Mouse (Mus musculus) thymus, adult 2 months (tissue): ENCODE measurements around the gene Glis3. TPM values are rescaled to one million over a fixed set of nuclear protein-coding genes. Genes with fewer than 3 reads are reported as not detected.

Experiments
- DNase-seq: peaks from one replicate; pipeline ENCODE4 v3.0.0; 2021
- H3K27ac ChIP-seq: fragments of 200-500 bp; 2 replicates; pipeline ENCODE4 v1.5.1; 2012; ENCODE audit warnings: low read length, control low read depth; ENCODE audit not compliant: control insufficient read depth, insufficient read depth
- H3K27me3 ChIP-seq: fragments of 200-500 bp; 2 replicates; pipeline ENCODE4 v1.6.1; 2012; ENCODE audit warnings: mild to moderate bottlenecking, low read length, moderate library complexity, mixed read lengths; ENCODE audit not compliant: control insufficient read depth, insufficient read depth
- H3K36me3 ChIP-seq: fragments of 200-500 bp; 2 replicates; pipeline ENCODE4 v1.6.1; 2012; ENCODE audit warnings: mild to moderate bottlenecking, low read length, moderate library complexity; ENCODE audit not compliant: control insufficient read depth, insufficient read depth
- H3K4me1 ChIP-seq: fragments of 200-500 bp; replicated peaks from 2 replicates; pipeline ENCODE4 v1.6.1; 2012; ENCODE audit warnings: low read length; ENCODE audit not compliant: control insufficient read depth, insufficient read depth
- H3K4me3 ChIP-seq: fragments of 200-500 bp; 2 replicates; pipeline ENCODE4 v1.5.1; 2012; ENCODE audit warnings: mild to moderate bottlenecking, low read length, control low read depth, moderate library complexity; ENCODE audit not compliant: control insufficient read depth, insufficient read depth
- CTCF ChIP-seq: fragments of 200-500 bp; IDR thresholded peaks from 2 replicates; pipeline ENCODE4 v1.5.1; 2012; ENCODE audit warnings: mild to moderate bottlenecking, control low read depth, low read length, moderate library complexity, borderline replicate concordance; ENCODE audit not compliant: control insufficient read depth, poor library complexity, insufficient read depth; ENCODE audit errors: extremely low read depth
- POLR2A ChIP-seq: fragments of 200-500 bp; IDR thresholded peaks from 2 replicates; pipeline ENCODE4 v1.6.1; 2012; ENCODE audit warnings: mild to moderate bottlenecking, low read length, control low read depth, moderate library complexity; ENCODE audit not compliant: control insufficient read depth, poor library complexity, insufficient read depth; ENCODE audit errors: extremely low read depth
- WGBS: fragments of 180-500 bp; shearing (Covaris S2); methylation state at CpG from one replicate; pipeline ENCODE4 v1.1.7; 2018; 5-methylcytosine and 5-hydroxymethylcytosine counted together
- polyA plus RNA-seq: library from polyadenylated mRNA; depleted of rRNA; stranded (reverse); fragments of >200 nt; gene quantifications from 2 replicates; pipeline ENCODE4 v1.2.3, GENCODE M21; 2012

The Glis3 gene
- polyA plus RNA-seq, 1 experiment = 1.8 TPM

DNA sequence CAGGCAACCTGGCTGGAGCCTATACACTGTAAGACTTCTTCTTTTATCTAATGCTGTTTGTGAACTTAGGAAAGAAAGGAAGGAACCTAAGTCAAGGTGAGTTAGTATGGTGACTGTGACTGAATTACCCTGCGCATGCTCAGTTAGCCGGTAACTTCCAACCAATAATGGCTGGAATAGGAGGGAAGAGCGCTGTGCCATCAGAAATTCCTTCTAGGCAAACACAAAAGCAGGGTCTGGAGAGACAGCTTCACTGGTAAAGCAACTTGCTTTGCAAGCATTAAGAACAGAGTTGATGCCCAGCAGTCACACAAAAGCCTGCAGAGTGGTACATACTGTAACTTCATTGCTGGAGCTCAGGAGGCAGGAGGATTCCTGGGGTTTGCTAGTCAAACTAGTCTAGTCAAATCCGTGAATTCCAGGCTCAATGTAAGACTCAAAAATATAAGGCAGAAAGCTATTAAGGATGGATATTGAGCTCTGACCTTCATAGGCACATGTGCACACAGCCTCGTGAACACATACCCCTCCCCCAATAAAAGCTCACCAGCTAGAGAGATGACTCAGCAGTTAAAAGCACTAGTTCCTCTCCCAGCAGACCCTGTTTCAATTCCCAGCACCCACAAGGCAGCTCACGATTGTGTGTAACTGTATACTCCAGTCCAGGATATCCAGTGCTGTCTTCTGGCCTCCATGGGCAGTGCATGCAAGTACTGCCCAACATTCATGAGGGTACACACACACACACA is 124.5 kb downstream of the Glis3 start:
- 90% methylated on average over 6 of the region's 6 CpGs for WGBS
- Histone ChIP-seq H3K4me1 (no peaks in the 10 kb centered on the region), H3K27me3 (no peaks in the 10 kb centered on the region), H3K27ac (no peak overlapping the region), H3K36me3 (no peaks in the 10 kb centered on the region), H3K4me3 (no peak overlapping the region)
- no peak for TF ChIP-seq POLR2A
- TF ChIP-seq CTCF = no peak
- no peak for DNase-seq

DNA sequence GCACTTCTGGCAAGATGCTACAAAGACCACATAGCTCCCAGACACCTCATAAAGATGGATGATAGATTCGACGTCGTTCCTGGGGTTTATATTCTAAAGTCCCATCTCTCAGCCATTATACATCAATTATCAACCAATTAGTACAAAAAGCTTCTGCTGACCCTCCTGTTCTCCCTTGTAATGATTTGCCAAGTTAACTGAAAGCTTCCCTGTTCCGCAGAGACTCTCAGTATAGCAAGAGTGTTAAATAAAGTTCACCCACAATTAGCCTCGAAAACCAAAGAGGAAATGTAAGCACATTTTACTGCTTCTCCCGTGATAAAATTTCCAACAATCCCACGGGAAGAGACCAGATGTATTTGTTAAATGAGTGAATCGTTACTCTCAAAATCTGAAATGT is 129.3 kb downstream of the Glis3 start:
- H3K27ac ChIP-seq = no peak overlapping the region
- H3K27me3 ChIP-seq = no peaks in the 10 kb centered on the region
- H3K4me3 ChIP-seq = no peak overlapping the region
- no peaks in the 10 kb centered on the region for H3K4me1 ChIP-seq
- 82% methylated on average over 8 of the region's 8 CpGs for WGBS
- no peak for TF ChIP-seq CTCF
- DNase-seq = no peak
- no peaks in the 10 kb centered on the region for H3K36me3 ChIP-seq

DNA sequence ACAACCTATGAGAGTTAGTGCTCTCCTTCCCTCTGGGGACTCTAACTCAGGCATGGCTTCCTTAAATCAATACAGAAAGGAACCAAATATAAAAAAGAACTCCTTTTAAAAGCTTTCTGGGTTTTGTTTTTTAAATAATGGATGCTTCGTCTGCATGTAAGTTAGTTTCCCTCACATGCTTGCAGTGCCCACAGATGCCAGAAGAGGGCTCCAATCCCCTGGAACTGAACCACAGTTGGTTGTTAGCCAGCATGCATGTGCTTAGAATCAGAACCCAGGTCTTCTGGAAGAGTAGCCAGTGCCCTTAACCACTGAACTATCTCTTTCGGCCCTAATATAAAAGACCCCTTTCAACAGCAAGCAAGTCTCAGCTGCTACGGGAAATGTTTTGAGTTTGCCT is 132.9 kb downstream of the Glis3 start:
- WGBS = 96% methylated on average over 3 of the region's 3 CpGs

DNA sequence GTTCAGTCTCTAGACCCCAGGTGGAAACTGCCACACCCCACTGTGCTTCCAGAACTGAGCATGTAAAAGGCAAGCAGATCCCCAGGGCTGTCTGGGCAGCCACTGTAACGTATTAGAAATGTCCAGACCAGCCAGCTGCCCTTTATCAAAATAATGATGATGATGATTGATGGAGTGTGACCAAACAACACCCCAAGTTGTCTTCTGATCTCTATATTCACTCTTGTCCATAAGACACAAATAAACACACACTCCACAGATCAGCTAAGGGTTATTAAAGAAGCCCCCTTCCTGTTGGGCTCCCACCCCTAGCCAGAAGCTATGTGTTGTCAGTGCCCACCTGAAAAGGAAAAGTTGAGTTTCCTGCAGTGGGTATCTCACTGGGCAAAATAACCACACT is 134.4 kb downstream of the Glis3 start:
- no peak for DNase-seq
- H3K27me3 ChIP-seq = no peaks in the 10 kb centered on the region
- TF ChIP-seq CTCF = no peak
- no peak for TF ChIP-seq POLR2A
- no peaks in the 10 kb centered on the region for H3K36me3 ChIP-seq
- 56% methylated on average over 1 of the region's 1 CpGs for WGBS
- H3K4me1 ChIP-seq = no peaks in the 10 kb centered on the region
- H3K4me3 ChIP-seq = no peak overlapping the region
- H3K27ac ChIP-seq = no peak overlapping the region

More for the DNA sequence above, 132.9 kb downstream of the Glis3 start:
- Histone ChIP-seq H3K27me3 (no peaks in the 10 kb centered on the region), H3K4me1 (no peaks in the 10 kb centered on the region), H3K4me3 (no peak overlapping the region), H3K36me3 (no peaks in the 10 kb centered on the region), H3K27ac (no peak overlapping the region)
- peak; percentile 27 for DNase-seq
- TF ChIP-seq CTCF = no peak
- TF ChIP-seq POLR2A = no peak

DNA sequence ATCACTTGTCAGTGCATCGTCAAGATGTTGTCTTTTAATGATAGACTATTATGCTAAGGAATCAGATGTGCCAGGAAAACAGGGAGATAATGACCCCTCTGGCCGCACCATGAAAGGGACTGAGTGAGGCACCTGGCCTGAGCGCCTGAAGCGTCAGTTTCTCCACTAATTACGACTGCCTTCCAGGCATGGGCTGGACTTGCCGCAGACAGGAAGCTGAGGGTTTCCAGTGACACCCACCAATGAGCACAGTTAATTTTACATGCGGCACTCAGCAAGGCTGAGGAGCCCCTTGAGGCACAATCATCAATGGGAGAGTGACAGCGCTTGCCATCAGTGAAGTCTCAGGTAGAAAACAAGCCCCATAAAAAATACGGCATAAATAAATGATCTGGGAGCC is 141.1 kb downstream of the Glis3 start:
- Histone ChIP-seq H3K27me3 (no peaks in the 10 kb centered on the region), H3K4me1 (no peaks in the 10 kb centered on the region), H3K4me3 (no peak overlapping the region), H3K27ac (no peak overlapping the region), H3K36me3 (no peaks in the 10 kb centered on the region)
- no peak for TF ChIP-seq CTCF
- TF ChIP-seq POLR2A = no peak
- WGBS = 31% methylated on average over 9 of the region's 9 CpGs
- no peak for DNase-seq

DNA sequence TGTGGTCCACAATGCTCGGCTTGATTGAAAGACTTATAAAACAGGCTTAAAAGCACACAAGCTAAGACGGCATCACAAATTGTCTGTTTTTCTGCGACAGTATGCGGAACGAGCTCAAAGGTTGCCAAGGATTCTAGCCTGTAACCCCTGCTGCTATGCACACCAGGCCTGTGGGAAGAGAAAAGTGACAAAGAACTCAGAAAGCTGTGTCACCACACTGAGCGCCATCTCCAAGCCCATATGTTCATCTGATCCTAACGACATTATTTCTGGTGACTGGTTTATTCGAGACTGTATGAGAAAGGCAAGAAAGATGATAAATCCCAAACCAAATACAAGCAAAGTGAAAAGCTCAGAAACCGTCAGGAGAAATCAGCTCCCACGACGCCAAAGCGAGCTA is 144.9 kb downstream of the Glis3 start:
- Histone ChIP-seq H3K36me3 (no peaks in the 10 kb centered on the region), H3K4me3 (no peak overlapping the region), H3K27ac (no peak overlapping the region), H3K27me3 (no peaks in the 10 kb centered on the region), H3K4me1 (no peaks in the 10 kb centered on the region)
- 96% methylated on average over 12 of the region's 12 CpGs for WGBS
- TF ChIP-seq POLR2A = no peak
- no peak for TF ChIP-seq CTCF
- DNase-seq = no peak

DNA sequence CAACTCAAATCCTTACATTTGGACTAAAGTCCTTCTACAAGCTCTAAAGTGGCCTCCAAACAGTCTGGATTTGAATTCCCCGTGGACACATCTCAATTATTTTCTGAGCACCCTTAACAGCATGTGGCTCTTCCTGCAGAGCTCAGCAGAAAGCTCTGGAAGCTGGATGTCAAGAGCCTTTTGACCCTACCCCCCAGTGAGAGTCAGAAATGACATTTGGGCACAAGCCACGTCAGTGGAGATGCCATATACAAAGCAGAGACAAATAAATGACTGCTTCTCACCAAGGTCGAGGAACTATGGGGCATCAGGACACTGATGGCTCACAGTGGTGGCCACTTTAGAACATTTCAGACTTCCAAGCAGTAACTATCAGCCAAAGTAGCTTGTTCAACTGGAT is 146.3 kb downstream of the Glis3 start:
- H3K27me3 ChIP-seq = no peaks in the 10 kb centered on the region
- H3K36me3 ChIP-seq = no peaks in the 10 kb centered on the region
- DNase-seq = no peak
- H3K4me3 ChIP-seq = no peak overlapping the region
- no peaks in the 10 kb centered on the region for H3K4me1 ChIP-seq
- H3K27ac ChIP-seq = no peak overlapping the region
- no peak for TF ChIP-seq POLR2A
- no peak for TF ChIP-seq CTCF
- WGBS = 90% methylated on average over 3 of the region's 3 CpGs
